Mouse (Mus musculus): ENCODE data around the gene Kmt5c. TPM values are rescaled to one million over a fixed set of nuclear protein-coding genes. Genes with fewer than 3 reads are reported as not detected.
A peak's percentile ranks its signal among the peaks of the same experiment; 100 is the strongest.

Kmt5c gene
- polyA plus RNA-seq (2015; fragmentation: Nextera tagmentation; extraction: Ambion mirVana) = 31.9 and 34.4 TPM in 2 replicates

DNA sequence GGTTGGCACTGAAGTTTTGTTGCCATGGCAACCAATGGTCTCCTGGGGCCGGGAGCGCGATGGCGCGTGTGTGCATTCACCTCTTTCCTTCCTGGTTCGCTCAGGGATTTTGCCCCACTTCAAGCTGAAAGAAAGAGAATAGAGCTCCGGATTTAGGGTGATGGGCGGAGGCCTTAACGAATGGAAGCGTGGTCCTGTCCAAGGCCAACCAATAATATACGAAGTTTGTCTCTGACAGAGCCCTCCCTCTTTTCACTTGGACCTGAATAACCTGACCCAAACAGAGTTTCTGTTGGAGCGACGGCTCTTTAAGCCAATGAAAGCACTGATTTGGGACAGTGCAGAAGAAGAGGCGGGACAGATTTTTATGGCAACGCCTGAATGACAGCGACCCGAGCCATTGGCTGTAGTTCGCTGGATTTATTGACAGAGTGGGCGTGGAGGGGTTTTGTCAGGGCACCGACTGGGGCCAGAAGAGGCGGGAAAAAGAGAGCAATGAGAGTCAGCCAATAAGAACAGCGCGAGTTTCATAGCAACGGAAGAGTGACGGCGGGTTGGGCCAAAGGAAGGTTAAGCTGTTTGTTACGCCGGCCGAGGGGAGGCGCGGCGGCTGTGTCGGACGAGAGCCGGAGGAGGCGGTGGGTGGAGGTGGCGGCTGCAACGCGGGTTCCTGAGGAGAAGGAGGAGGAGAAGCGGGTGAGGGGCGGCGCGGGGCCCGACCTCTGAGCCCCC, at the start of gene Kmt5c:
TSS of gene Kmt5c (plus strand) at position 572 of the 732 bp plus-strand sequence.
- peak; percentile 62 for TF ChIP-seq CTCF (IDR thresholded peaks at IDR 0.05)
- peak; percentile 90 for TF ChIP-seq EP300 (IDR thresholded peaks at IDR 0.05)
- peak within 1 kb of the TSS; percentile 89 for H3K27ac ChIP-seq (ENCODE audit: low read length)
- H3K4me2 ChIP-seq (replicated peaks; ENCODE audit: low read depth, low read length) = peak within 1 kb of the TSS; percentile 69
- 1% methylated on average over 31 of the region's 44 CpGs for WGBS
- ATAC-seq (peak; percentile 96), DNase-seq (ENCODE audit: low spot score) (peak; percentile 100)
- H3K9me3 ChIP-seq (ENCODE audit: low read length) = no peaks in the 10 kb centered on the region
- peak within 1 kb of the TSS; percentile 71 for H3K9ac ChIP-seq (replicated peaks; ENCODE audit: low read depth)
- peaks cover 9% of the 10 kb centered on the region; the same call in 1 of the 2 replicates for H3K4me1 ChIP-seq (ENCODE audit: insufficient read depth, low read depth, low read length)
- peak within 1 kb of the TSS; percentile 71 for H3K4me3 ChIP-seq (ENCODE audit: low read depth, low read length)
- no peaks in the 10 kb centered on the region for H3K27me3 ChIP-seq (replicated peaks; ENCODE audit: insufficient read depth, low read length)
- no peaks in the 10 kb centered on the region; the same call in 1 of the 2 replicates for H3K36me3 ChIP-seq (ENCODE audit: insufficient read depth, low read length)

DNA sequence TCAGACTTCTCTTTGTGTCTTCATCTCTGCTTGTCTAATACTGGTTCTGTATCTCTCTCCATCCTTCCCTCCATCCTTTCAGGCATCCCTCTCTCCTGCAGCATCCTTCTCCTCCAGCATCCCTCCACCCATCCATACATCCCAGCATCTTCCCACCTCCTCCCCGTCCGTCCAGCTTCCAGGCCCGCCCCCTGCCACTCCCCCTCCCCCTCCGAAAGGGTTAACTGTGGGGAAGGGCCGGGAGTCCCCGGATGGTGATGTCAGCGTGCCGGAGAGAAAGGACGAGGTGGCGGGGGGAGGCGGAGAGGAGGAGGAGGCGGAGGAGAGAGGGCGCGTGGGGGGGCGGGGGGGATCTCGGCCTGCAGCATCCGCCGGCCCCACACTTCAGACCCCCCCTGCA, 49.5 kb upstream of the Kmt5c start, which contains the start of gene Brsk1:
TSS of gene Brsk1 (plus strand) at position 218 of the 400 bp plus-strand sequence.
- 0% methylated on average over 5 of the region's 18 CpGs for WGBS
- ATAC-seq (peak; percentile 74), DNase-seq (ENCODE audit: low spot score) (peak; percentile 78)
- 0 out of 2 replicates have a peak within 1 kb of the TSS, but pooled peaks have one; percentile 20 for H3K27ac ChIP-seq (ENCODE audit: low read length)
- H3K9me3 ChIP-seq (ENCODE audit: low read length) = no peaks in the 10 kb centered on the region
- H3K27me3 ChIP-seq (replicated peaks; ENCODE audit: insufficient read depth, low read length) = no peaks in the 10 kb centered on the region
- peak within 1 kb of the TSS; percentile 57 for H3K4me3 ChIP-seq (ENCODE audit: low read depth, low read length)
- H3K4me1 ChIP-seq (ENCODE audit: insufficient read depth, low read depth, low read length) = no peaks in the 10 kb centered on the region
- peak within 1 kb of the TSS; percentile 99 for H3K4me2 ChIP-seq (replicated peaks; ENCODE audit: low read depth, low read length)
- H3K36me3 ChIP-seq (ENCODE audit: insufficient read depth, low read length) = no peaks in the 10 kb centered on the region
- H3K9ac ChIP-seq (replicated peaks; ENCODE audit: low read depth) = peak within 1 kb of the TSS; percentile 55
- TF ChIP-seq EP300 (IDR thresholded peaks at IDR 0.05) (no peak), CTCF (IDR thresholded peaks at IDR 0.05) (no peak)

- no peak for DNase-seq (ENCODE audit: low spot score)
- Histone ChIP-seq H3K27ac (ENCODE audit: low read length) (0 out of 2 replicates have a peak overlapping the region, but pooled peaks have one; percentile 20), H3K4me3 (ENCODE audit: low read depth, low read length) (peak overlapping the region; percentile 57), H3K9me3 (ENCODE audit: low read length) (no peaks in the 10 kb centered on the region), H3K36me3 (ENCODE audit: insufficient read depth, low read length) (no peaks in the 10 kb centered on the region), H3K4me2 (replicated peaks; ENCODE audit: low read depth, low read length) (peak overlapping the region; percentile 99), H3K4me1 (ENCODE audit: insufficient read depth, low read depth, low read length) (no peaks in the 10 kb centered on the region), H3K9ac (replicated peaks; ENCODE audit: low read depth) (peak overlapping the region; percentile 55), H3K27me3 (replicated peaks; ENCODE audit: insufficient read depth, low read length) (no peaks in the 10 kb centered on the region)
- peak; percentile 54 for ATAC-seq
- WGBS = 8% methylated on average over 18 of the region's 35 CpGs
- TF ChIP-seq EP300 (IDR thresholded peaks at IDR 0.05) (no peak), CTCF (IDR thresholded peaks at IDR 0.05) (no peak)
Measured at GRCm38 (mm10) chr7:4690951-4691653, 48.8 kb upstream of the Kmt5c start.

GRCm38 (mm10) chr7:4693004-4693403, 46.9 kb upstream of the Kmt5c start:
- 87% methylated on average over 6 of the region's 6 CpGs for WGBS
- Histone ChIP-seq H3K4me2 (replicated peaks; ENCODE audit: low read depth, low read length) (no peak overlapping the region), H3K27ac (ENCODE audit: low read length) (no peak overlapping the region), H3K36me3 (ENCODE audit: insufficient read depth, low read length) (no peaks in the 10 kb centered on the region), H3K9ac (replicated peaks; ENCODE audit: low read depth) (no peak overlapping the region), H3K9me3 (ENCODE audit: low read length) (no peaks in the 10 kb centered on the region), H3K4me1 (ENCODE audit: insufficient read depth, low read depth, low read length) (no peaks in the 10 kb centered on the region), H3K4me3 (ENCODE audit: low read depth, low read length) (no peak overlapping the region), H3K27me3 (replicated peaks; ENCODE audit: insufficient read depth, low read length) (no peaks in the 10 kb centered on the region)
- TF ChIP-seq CTCF (IDR thresholded peaks at IDR 0.05) = no peak
- no peak for TF ChIP-seq EP300 (IDR thresholded peaks at IDR 0.05)
- no peak for ATAC-seq
- DNase-seq (ENCODE audit: low spot score) = no peak

- no peaks in the 10 kb centered on the region for H3K36me3 ChIP-seq (ENCODE audit: insufficient read depth, low read length)
- H3K27ac ChIP-seq (ENCODE audit: low read length) = no peak overlapping the region
- WGBS = 60% methylated on average over 8 of the region's 8 CpGs
- no peak overlapping the region for H3K4me3 ChIP-seq (ENCODE audit: low read depth, low read length)
- H3K27me3 ChIP-seq (replicated peaks; ENCODE audit: insufficient read depth, low read length) = no peaks in the 10 kb centered on the region
- ATAC-seq (no peak), DNase-seq (ENCODE audit: low spot score) (no peak)
- TF ChIP-seq CTCF (IDR thresholded peaks at IDR 0.05) = no peak
- TF ChIP-seq EP300 (IDR thresholded peaks at IDR 0.05) = no peak
- no peaks in the 10 kb centered on the region for H3K4me1 ChIP-seq (ENCODE audit: insufficient read depth, low read depth, low read length)
- H3K9me3 ChIP-seq (ENCODE audit: low read length) = no peaks in the 10 kb centered on the region
- H3K9ac ChIP-seq (replicated peaks; ENCODE audit: low read depth) = no peak overlapping the region
- H3K4me2 ChIP-seq (replicated peaks; ENCODE audit: low read depth, low read length) = no peak overlapping the region
Measured at GRCm38 (mm10) chr7:4702334-4702733, 37.6 kb upstream of the Kmt5c start.

GRCm38 (mm10) chr7:4703195-4703594, 36.7 kb upstream of the Kmt5c start:
- Histone ChIP-seq H3K27ac (ENCODE audit: low read length) (no peak overlapping the region), H3K4me3 (ENCODE audit: low read depth, low read length) (no peak overlapping the region), H3K9me3 (ENCODE audit: low read length) (no peaks in the 10 kb centered on the region), H3K36me3 (ENCODE audit: insufficient read depth, low read length) (no peaks in the 10 kb centered on the region), H3K4me1 (ENCODE audit: insufficient read depth, low read depth, low read length) (no peaks in the 10 kb centered on the region), H3K27me3 (replicated peaks; ENCODE audit: insufficient read depth, low read length) (no peaks in the 10 kb centered on the region), H3K9ac (replicated peaks; ENCODE audit: low read depth) (no peak overlapping the region), H3K4me2 (replicated peaks; ENCODE audit: low read depth, low read length) (no peak overlapping the region)
- TF ChIP-seq EP300 (IDR thresholded peaks at IDR 0.05) = no peak
- WGBS = 91% methylated on average over 7 of the region's 7 CpGs
- ATAC-seq = no peak
- no peak for DNase-seq (ENCODE audit: low spot score)
